Mouse (Mus musculus): ENCODE results near the gene Aldh1l1. TPM values are rescaled to one million over a fixed set of nuclear protein-coding genes. Genes with fewer than 3 reads are reported as not detected.

The Aldh1l1 gene
- not detected for total RNA-seq (2023)

DNA sequence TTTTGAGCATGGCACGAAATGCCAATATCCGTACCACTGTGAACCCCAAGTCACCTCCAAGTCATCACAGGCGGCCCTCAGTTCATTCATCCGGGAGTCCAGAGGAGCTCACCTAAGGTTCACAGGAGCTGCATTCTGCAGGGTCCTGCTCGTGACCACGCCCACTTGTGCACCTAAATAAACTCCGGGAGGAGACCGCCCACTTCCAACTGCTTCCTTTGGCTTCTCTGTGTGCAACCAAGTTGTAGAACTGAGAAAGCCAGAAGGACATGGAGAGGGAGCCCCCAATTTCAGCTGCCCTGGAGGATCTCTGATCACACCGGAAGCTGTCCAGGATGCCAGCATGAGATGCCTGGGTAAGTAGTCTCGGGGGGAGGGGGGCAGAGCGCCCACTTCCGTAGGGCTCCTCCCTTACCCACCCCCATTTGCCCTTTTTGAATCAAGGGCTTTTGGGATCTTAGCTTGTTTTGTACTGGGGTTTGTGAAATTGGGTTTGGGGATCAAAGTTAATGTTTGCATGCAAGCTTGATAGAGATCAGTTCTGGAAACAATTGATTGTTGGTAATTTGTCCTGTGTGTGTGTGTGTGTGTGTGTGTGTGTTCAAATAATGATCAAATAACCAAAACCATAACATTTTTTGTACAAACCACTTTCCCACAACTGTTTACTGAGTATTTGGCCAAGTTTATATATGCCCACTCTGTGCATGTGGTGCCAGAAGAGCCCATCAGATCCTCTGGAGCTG lies at the start of gene Aldh1l1:
Gene Aldh1l1, plus strand, starts transcription at position 252 of the 746 bp plus-strand sequence.

DNA sequence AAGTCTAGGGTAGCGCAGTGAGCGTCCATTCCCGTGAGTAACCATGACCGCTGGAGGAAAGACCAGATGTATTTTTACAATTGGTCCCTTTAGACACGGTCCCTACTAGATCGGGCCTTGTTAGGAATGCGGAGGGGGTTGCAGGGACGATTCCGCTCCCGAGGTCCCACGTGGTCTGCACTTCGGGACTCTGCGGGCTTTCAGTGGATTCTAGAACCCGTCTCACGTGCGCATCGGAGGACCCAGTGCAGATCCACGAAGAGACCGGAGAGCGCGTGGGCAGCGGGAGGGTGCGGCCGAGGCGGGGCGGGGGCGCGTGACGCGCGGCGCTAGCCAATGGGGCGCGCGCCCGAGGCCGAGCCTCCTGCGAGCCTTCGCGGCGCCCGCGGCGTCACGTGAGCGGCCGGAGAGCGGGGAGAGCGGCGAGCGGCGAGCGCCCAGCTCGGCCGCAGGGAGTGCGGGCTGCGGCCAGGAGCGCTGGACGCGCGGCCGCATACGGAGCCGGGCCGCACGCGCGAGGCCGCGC lies 24.0 kb upstream of the Aldh1l1 start, which contains the start of gene Klf15:
Gene Klf15, plus strand, starts transcription at position 396 of the 526 bp plus-strand sequence.

DNA sequence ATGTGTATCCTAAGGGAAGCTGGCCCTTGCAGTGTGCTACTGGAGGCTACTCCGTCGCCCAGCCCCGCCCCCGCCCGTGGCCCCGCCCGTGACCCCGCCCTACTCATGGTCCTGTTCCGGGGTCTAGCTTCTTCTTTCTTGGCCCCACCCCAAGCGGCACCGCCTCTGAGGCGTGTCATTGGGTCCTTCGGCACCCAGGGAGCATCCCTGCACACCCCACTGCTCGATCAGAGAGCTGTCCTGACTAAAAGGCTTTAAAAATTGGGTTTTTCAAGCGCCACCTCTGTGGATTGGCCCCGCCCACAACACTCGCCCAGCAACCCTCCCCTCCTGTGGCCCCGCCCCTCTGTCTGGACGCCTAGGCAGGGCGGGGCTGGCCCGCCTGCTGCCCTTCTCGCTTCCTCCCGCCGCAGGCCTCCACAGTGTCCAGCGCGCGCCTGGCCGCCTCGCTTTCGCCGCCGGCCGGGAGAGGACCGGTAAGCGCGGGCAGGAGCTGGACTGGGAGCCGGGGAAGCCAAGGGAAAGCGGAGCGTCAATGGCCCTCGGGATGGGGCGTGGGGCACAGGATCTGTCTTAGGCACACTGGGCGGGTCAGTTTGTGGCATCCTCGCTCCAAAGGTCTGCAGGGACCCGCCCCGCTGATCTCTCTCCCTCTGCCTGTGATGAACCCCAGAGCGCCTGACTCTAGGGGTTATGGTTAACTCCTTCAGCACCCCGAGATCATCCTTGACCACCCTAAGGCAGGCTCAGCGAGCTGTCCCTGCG lies 118.5 kb downstream of the Aldh1l1 start, which contains the start of gene Slc41a3:
Gene Slc41a3, plus strand, starts transcription at position 193 of the 765 bp plus-strand sequence.

Other genes starting within 250 kb of the Aldh1l1 start
- not detected for gene Vmn1r54, start 240.1 kb upstream of the Aldh1l1 start, total RNA-seq (2023)
- not detected for gene BC048671, start 185.2 kb upstream of the Aldh1l1 start, total RNA-seq (2023)
- gene Chst13, start 161.2 kb upstream of the Aldh1l1 start, total RNA-seq (2023), result not detected
- gene Uroc1, start 153.1 kb upstream of the Aldh1l1 start, total RNA-seq (2023), result not detected
- gene Zxdc, start 116.9 kb upstream of the Aldh1l1 start, total RNA-seq (2023), result 32.3 TPM
- not detected for gene Cfap100, start 57.6 kb upstream of the Aldh1l1 start, total RNA-seq (2023)
- not detected for gene Klf15, start 23.9 kb upstream of the Aldh1l1 start, total RNA-seq (2023)
- gene Slc41a3, start 118.3 kb downstream of the Aldh1l1 start, total RNA-seq (2023), result 13.3 TPM

Data from CD8-positive naive resting alpha-beta T cell, adult 57 days (primary cell).